Mouse (Mus musculus) liver, embryonic 16.5 days (tissue): ENCODE data around the gene Ppm1e. TPM values are rescaled to one million over a fixed set of nuclear protein-coding genes. Genes with fewer than 3 reads are reported as not detected.

ENCODE experiments used
- ATAC-seq: fragments of 200-750 bp; cut with Nextera tagmentation; 2 replicates; pipeline ENCODE4 v1.8.0; 2017; ENCODE audit warnings: low read depth, mild to moderate bottlenecking, moderate number of reproducible peaks, moderate library complexity
- H3K27ac ChIP-seq: fragments of 300-500 bp; sonication (generic); 2 replicates; pipeline ENCODE4 v1.5.1; 2014; ENCODE audit warnings: mild to moderate bottlenecking, low read length
- H3K27me3 ChIP-seq: fragments of 300-500 bp; sonication (generic); 2 replicates; pipeline ENCODE4 v1.6.1; 2014; ENCODE audit warnings: low read depth, low read length, mixed read lengths; ENCODE audit not compliant: control insufficient read depth, insufficient read depth
- H3K36me3 ChIP-seq: fragments of 300-500 bp; sonication (generic); 2 replicates; pipeline ENCODE4 v1.6.1; 2014; ENCODE audit warnings: mild to moderate bottlenecking; ENCODE audit not compliant: control insufficient read depth, insufficient read depth
- H3K4me1 ChIP-seq: fragments of 300-500 bp; sonication (generic); 2 replicates; pipeline ENCODE4 v1.6.1; 2014; ENCODE audit warnings: low read depth, low read length, mixed read lengths; ENCODE audit not compliant: control insufficient read depth
- H3K4me2 ChIP-seq: fragments of 300-500 bp; sonication (generic); 2 replicates; pipeline ENCODE4 v1.6.1; 2014; ENCODE audit warnings: low read depth, low read length, mixed read lengths
- H3K4me3 ChIP-seq: fragments of 300-500 bp; sonication (generic); 2 replicates; pipeline ENCODE4 v1.5.1; 2014; ENCODE audit warnings: low read depth, mild to moderate bottlenecking, low read length
- H3K9ac ChIP-seq: fragments of 300-500 bp; sonication (generic); 2 replicates; pipeline ENCODE4 v1.6.1; 2014; ENCODE audit warnings: low read depth, low read length
- H3K9me3 ChIP-seq: fragments of 300-500 bp; sonication (generic); replicated peaks from 2 replicates; pipeline ENCODE4 v1.6.1; 2016; ENCODE audit warnings: low read length; ENCODE audit not compliant: control insufficient read depth
- WGBS: fragments of 180-500 bp; shearing (Covaris S2); extraction: QIAGEN DNeasy Blood & Tissue Kit; methylation state at CpG from one replicate; pipeline ENCODE4 v1.1.7; 2014; ENCODE audit not compliant: insufficient replicate concordance; 5-methylcytosine and 5-hydroxymethylcytosine counted together
- polyA plus RNA-seq: library from polyadenylated mRNA; unstranded; fragments of >200 nt; fragmentation: Nextera tagmentation; extraction: Ambion mirVana; gene quantifications from 2 replicates; pipeline ENCODE4 v1.2.1, GENCODE M21; 2015

The Ppm1e gene
- polyA plus RNA-seq, 1 experiment from 2014 or later: 1.6 TPM

GRCm38 (mm10) chr11:87281907-87282475 is 76.8 kb downstream of the Ppm1e start:
- WGBS: 48% methylated on average over 7 of the region's 7 CpGs
- H3K9ac ChIP-seq: no peak overlapping the region
- no peak for ATAC-seq
- H3K27me3 ChIP-seq: no peaks in the 10 kb centered on the region
- no peaks in the 10 kb centered on the region for H3K9me3 ChIP-seq
- H3K27ac ChIP-seq: no peak overlapping the region
- H3K36me3 ChIP-seq: no peaks in the 10 kb centered on the region
- no peak overlapping the region for H3K4me2 ChIP-seq
- H3K4me1 ChIP-seq: peaks cover under 1% of the 10 kb centered on the region
- H3K4me3 ChIP-seq: no peak overlapping the region

DNA sequence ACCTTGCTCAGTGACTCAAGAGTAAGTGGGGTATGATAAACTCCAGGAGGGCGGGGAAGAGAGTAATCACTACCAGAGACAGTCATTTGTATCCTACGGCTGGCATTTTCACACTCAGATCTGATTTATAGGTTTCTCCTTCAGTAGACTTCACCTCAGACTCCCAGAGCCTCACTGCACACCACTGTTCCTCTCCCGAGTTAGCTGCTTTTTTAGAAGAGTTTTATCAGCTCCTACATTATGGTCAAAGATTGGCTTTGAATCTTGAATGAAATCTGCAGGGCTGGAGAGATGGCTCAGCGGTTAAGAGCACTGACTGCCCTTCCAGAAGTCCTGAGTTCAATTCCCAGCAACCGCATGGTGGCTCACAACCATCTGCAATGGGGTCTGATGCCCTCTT is 79.4 kb downstream of the Ppm1e start:
- Histone ChIP-seq H3K27me3 (no peaks in the 10 kb centered on the region), H3K9me3 (no peaks in the 10 kb centered on the region), H3K36me3 (no peaks in the 10 kb centered on the region), H3K27ac (no peak overlapping the region), H3K9ac (no peak overlapping the region), H3K4me1 (peaks cover 15% of the 10 kb centered on the region), H3K4me3 (no peak overlapping the region), H3K4me2 (no peak overlapping the region)
- no peak for ATAC-seq
- 46% methylated on average over 5 of the region's 5 CpGs for WGBS

DNA sequence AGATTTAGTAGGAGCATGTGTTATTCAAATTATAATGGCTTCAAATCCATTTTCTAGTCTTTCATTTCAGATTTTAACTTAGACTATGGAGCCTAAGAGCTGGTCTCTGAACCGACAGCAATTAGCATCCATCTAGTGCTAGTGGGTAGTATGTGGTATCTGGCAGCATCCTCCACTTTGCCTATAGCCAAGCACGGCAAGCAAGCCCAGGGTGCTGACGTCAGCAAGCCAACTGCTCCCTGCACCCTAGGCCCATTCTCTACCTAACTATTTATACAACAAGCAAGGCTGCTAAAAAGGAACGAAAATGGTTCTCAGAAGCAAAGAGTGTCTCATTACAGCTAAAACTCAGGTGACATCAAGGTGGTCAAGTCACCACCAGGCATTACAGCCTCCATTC is 80.0 kb downstream of the Ppm1e start:
- no peaks in the 10 kb centered on the region for H3K36me3 ChIP-seq
- WGBS: 79% methylated on average over 4 of the region's 4 CpGs

GRCm38 (mm10) chr11:87276240-87276985 is 82.4 kb downstream of the Ppm1e start:
- Histone ChIP-seq H3K9ac (no peak overlapping the region), H3K9me3 (0 out of 2 replicates have a peak, but pooled peaks cover 2% of the 10 kb centered on the region), H3K4me3 (no peak overlapping the region; the same call in 1 of the 2 replicates), H3K4me1 (peaks cover 15% of the 10 kb centered on the region), H3K27me3 (no peaks in the 10 kb centered on the region), H3K36me3 (no peaks in the 10 kb centered on the region), H3K4me2 (peak overlapping the region; percentile 30), H3K27ac (no peak overlapping the region)
- no peak for ATAC-seq
- 4% methylated on average over 5 of the region's 5 CpGs for WGBS

More for the DNA sequence above, 80.0 kb downstream of the Ppm1e start:
- no peaks in the 10 kb centered on the region for H3K27me3 ChIP-seq
- no peak overlapping the region for H3K9ac ChIP-seq
- no peak overlapping the region for H3K4me2 ChIP-seq
- H3K9me3 ChIP-seq: no peaks in the 10 kb centered on the region
- H3K4me1 ChIP-seq: peaks cover 15% of the 10 kb centered on the region
- H3K27ac ChIP-seq: no peak overlapping the region
- H3K4me3 ChIP-seq: no peak overlapping the region
- ATAC-seq: no peak

DNA sequence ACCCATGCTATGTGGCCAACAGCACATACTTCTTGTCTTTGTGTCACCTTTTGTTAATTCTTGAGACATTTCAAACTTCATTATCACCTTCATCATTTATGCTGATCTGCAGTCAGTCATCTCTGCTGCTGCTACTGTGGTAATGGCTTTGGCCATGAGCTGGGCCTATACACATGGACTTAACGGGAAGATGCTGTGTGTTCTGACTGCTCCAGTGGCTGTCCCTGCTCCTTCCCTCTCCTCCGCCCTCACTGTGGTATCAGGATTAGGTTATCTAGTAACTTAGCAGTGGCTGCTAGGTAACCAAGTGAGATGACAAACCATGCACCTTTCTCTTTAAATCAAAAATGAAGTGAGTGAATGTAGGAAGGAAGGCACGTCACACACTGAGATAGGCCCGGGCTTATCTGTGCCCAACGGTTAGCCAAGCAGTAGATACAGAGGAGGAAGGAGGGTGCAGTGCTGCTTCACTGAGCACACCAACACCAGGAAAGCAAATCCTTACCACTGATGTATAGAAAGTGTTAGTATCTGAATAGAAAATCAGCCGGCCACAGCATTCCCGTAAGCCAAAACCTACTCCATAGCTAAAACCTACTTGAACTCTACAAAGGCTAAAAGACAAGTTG is 83.3 kb downstream of the Ppm1e start:
- peak; percentile 35; the same call in 1 of the 2 replicates for ATAC-seq
- H3K27ac ChIP-seq: no peak overlapping the region
- H3K9me3 ChIP-seq: 0 out of 2 replicates have a peak, but pooled peaks cover 2% of the 10 kb centered on the region
- peaks cover 15% of the 10 kb centered on the region for H3K4me1 ChIP-seq
- no peak overlapping the region for H3K4me3 ChIP-seq
- H3K27me3 ChIP-seq: no peaks in the 10 kb centered on the region
- no peak overlapping the region for H3K4me2 ChIP-seq
- H3K36me3 ChIP-seq: no peaks in the 10 kb centered on the region
- no peak overlapping the region for H3K9ac ChIP-seq
- 28% methylated on average over 7 of the region's 7 CpGs for WGBS

DNA sequence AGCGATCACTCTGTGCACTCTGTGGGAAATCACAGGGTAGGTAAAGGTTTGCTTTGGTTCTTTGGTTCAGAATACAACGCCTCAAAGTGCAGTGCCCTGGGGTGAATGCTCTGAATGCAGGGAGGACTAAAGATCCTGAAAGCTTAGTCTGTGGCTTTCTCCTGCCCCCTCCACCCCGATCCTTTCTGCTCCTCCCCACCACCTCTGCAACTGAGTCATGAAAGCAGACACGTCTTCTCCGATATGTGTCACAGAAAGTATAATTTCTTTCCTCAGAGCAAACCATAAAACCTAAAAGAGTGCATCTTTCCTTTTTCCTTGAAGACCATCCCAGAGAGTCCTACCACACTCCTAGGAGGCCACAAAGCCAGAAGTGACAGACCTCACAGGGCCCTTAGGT is 86.1 kb downstream of the Ppm1e start:
- H3K4me3 ChIP-seq: no peak overlapping the region

DNA sequence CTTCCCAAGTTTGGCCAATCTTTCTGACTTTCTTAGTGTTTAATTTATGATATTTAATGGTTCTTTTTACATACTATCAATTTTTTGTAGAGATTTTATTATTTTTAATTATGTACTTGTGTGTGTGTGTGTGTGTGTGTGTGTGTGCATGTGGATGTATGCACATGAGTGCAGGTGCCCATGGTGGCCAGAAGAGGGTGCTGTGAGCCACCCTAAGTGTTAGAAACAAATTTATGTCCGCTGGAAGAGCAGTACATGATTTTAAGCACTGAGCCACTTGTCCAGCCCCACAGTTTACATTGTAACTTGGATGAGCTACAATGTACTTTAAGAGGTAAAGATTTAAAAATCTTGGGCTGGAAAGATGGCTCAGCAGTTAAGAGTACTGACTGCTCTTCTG is 87.3 kb downstream of the Ppm1e start:
- Histone ChIP-seq H3K4me3 (no peak overlapping the region), H3K9ac (no peak overlapping the region), H3K36me3 (no peaks in the 10 kb centered on the region), H3K4me2 (no peak overlapping the region), H3K4me1 (peaks cover 9% of the 10 kb centered on the region), H3K27ac (no peak overlapping the region), H3K9me3 (0 out of 2 replicates have a peak, but pooled peaks cover 2% of the 10 kb centered on the region), H3K27me3 (no peaks in the 10 kb centered on the region)
- WGBS: 70% methylated on average over 1 of the region's 1 CpGs
- no peak for ATAC-seq

More for the DNA sequence above, 86.1 kb downstream of the Ppm1e start:
- Histone ChIP-seq H3K9ac (no peak overlapping the region), H3K27me3 (no peaks in the 10 kb centered on the region), H3K36me3 (no peaks in the 10 kb centered on the region), H3K4me1 (peaks cover 15% of the 10 kb centered on the region), H3K9me3 (0 out of 2 replicates have a peak, but pooled peaks cover 2% of the 10 kb centered on the region), H3K4me2 (no peak overlapping the region), H3K27ac (no peak overlapping the region)
- ATAC-seq: no peak
- 79% methylated on average over 5 of the region's 5 CpGs for WGBS

DNA sequence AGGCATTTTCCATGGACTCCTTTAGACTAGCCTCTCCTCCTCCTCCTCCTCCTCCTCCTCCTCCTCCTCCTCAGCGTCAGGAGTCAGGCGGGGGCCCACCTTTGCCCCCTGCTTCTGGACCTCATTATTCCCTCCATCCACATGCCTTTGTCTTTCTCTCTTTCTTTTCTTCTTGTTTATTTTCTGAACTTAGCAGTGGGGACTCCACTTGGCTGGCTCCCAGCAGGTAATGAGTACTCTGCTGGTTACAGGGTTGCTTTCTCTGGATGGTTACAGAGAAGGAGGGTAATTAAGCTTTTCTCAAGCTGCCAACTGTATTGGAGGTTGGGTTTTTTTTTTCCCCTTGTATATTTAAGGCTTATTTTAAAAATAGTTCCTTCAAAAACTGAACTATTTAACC is 87.9 kb downstream of the Ppm1e start:
- H3K4me3 ChIP-seq: no peak overlapping the region
- 0 out of 2 replicates have a peak, but pooled peaks cover 2% of the 10 kb centered on the region for H3K9me3 ChIP-seq
- ATAC-seq: no peak
- H3K4me1 ChIP-seq: peaks cover 6% of the 10 kb centered on the region; the same call in 1 of the 2 replicates
- no peak overlapping the region for H3K27ac ChIP-seq
- H3K27me3 ChIP-seq: no peaks in the 10 kb centered on the region
- 49% methylated on average over 2 of the region's 2 CpGs for WGBS
- no peak overlapping the region for H3K9ac ChIP-seq
- H3K36me3 ChIP-seq: no peaks in the 10 kb centered on the region
- no peak overlapping the region for H3K4me2 ChIP-seq

- Histone ChIP-seq H3K9ac (no peak overlapping the region), H3K4me1 (peaks cover under 1% of the 10 kb centered on the region; the same call in 1 of the 2 replicates), H3K4me3 (no peak overlapping the region), H3K27me3 (no peaks in the 10 kb centered on the region), H3K4me2 (no peak overlapping the region), H3K27ac (no peak overlapping the region), H3K36me3 (no peaks in the 10 kb centered on the region), H3K9me3 (0 out of 2 replicates have a peak, but pooled peaks cover 2% of the 10 kb centered on the region)
- 81% methylated on average over 4 of the region's 4 CpGs for WGBS
- ATAC-seq: no peak
Measured at GRCm38 (mm10) chr11:87270446-87270845, 88.4 kb downstream of the Ppm1e start.
